Mouse (Mus musculus) liver, postnatal 0 days (tissue): ENCODE results near the gene Ddias.

Experiments used
- CTCF ChIP-seq: sonication (generic); IDR thresholded peaks from 2 replicates; pipeline ENCODE4 v1.5.1; 2016; ENCODE audit warnings: antibody characterized with exemption, low read depth
- EP300 ChIP-seq: IDR thresholded peaks from 2 replicates; pipeline ENCODE4 v1.6.1; 2016; ENCODE audit warnings: antibody characterized with exemption, low read depth, mild to moderate bottlenecking

- TF ChIP-seq CTCF (no peak), EP300 (peak; percentile 81)
Measured at GRCm38 (mm10) chr7:92886801-92887200, 12.8 kb upstream of the Ddias start.
